Mouse (Mus musculus): Measurements from ENCODE around the gene 1110032A03Rik.

DNA sequence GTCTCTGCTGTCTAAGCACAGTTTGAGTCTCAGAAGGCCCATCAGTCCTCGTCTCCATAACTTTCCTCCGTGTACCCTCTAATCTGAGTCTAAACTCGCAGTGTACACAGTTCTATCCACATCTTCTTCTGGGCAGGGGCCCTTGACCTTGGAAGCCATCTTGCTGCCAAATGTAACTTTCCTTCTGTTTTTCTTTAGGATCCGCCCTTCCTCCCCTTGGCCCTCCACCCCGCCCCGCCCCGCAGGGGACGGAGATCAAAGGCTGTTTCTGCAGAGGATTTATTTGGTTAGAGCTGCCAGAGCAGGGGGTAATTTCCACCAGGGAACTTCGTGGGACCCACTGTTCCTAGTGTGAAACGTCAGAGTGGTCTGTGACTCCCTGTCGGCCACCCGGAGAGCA lies 54.3 kb downstream of the 1110032A03Rik start:
- TF ChIP-seq POLR2A (IDR thresholded peaks at IDR 0.05; ENCODE audit: extremely low read depth, insufficient read depth, low read length) (no peak), CTCF (IDR thresholded peaks at IDR 0.05; ENCODE audit: low read depth, low read length) (no peak)

All from liver, adult 2 months (tissue).